In the genomic region with DNA sequence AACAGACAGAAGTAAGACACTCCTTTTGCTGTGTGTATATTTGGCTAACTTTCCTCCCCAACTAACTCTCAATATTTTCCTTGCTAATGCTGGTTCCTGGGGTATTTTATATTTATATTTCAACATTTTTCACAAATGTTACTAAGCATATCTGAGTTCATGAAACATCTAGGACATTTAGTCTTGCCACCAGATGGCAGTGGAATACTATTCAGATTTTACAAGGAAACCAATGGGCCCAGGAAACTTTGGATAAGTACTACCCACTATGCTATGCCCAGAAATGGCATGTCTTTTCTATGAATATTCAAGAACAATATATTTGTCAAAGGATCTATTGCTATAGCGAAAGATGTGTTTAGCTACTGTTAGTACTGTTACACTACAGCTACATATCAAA, we compare ENCODE assay signal across 13 mouse cellular contexts.
DNase-seq lines count a peak whose midpoint lies in the region; ATAC-seq and TF ChIP-seq lines count a peak whose summit lies in the region.
"Had no signal": no experiment of that assay in that cellular context is flagged by ENCODE, and none has a peak within 500 bp of the region (broad histone marks: within the 10 kb centered on the region; RNA-seq: fewer than 3 reads in every experiment).

No protein-coding gene starts in this region.

- ATAC-seq in embryonic facial prominence, embryonic 14.5 days (ENCODE audit: low read depth): no peak
- no peak for ATAC-seq in cerebellum, adult (ENCODE audit: insufficient number of reproducible peaks, low FRiP score, low TSS enrichment)

- H3K4me3 ChIP-seq in layer of hippocampus, adult 2 months: no peak overlapping the region
- H3K4me3 ChIP-seq in CH12.LX (replicated peaks in 1 of 3; ENCODE audit: low read depth in 2 of 3, low read length in 2 of 3, poor library complexity in 1 of 3): no peak overlapping the region
- no peak overlapping the region for H3K4me3 ChIP-seq in embryonic facial prominence, embryonic 14.5 days (ENCODE audit: low read depth, low read length)
- H3K4me3 ChIP-seq: embryonic facial prominence, embryonic 13.5 days; heart, embryonic 15.5 days; midbrain, embryonic 12.5 days had no signal

- H3K9ac ChIP-seq in CH12.LX (ENCODE audit: insufficient read depth, low read depth): no peak overlapping the region
- no peak overlapping the region for H3K9ac ChIP-seq in embryonic facial prominence, embryonic 14.5 days (ENCODE audit: low read depth, low read length)
- H3K9ac ChIP-seq: embryonic facial prominence, embryonic 13.5 days; heart, embryonic 15.5 days; midbrain, embryonic 12.5 days had no signal

- dilution Hi-C loops in CH12.LX (cut with MboI; ENCODE audit: extremely low pct_ligation_motif_present, extremely low pct_unique_long_range_greater_than_20kb, low sequenced_read_pairs): no loop called here

- no peak for TF ChIP-seq POLR2A in CH12.LX (IDR thresholded peaks at IDR 0.05; ENCODE audit: low read depth, low read length)

- TF ChIP-seq CTCF in layer of hippocampus, adult 2 months (conservative IDR thresholded peaks at IDR 0.05): peak; percentile 73
- TF ChIP-seq CTCF in CH12.LX (conservative IDR thresholded peaks at IDR 0.05 in 1 of 2, IDR thresholded peaks at IDR 0.05 in 1 of 2; ENCODE audit: low read depth in 2 of 2, low read length in 2 of 2): peak in 1 of 2 experiments; percentile 73; a peak in 2 of 4 replicates

- no peak overlapping the region for H3K4me2 ChIP-seq in CH12.LX (ENCODE audit: insufficient read depth, low read depth, poor library complexity, severe bottlenecking)
- no peak overlapping the region for H3K4me2 ChIP-seq in embryonic facial prominence, embryonic 14.5 days (ENCODE audit: low read depth, low read length)
- H3K4me2 ChIP-seq: embryonic facial prominence, embryonic 13.5 days; heart, embryonic 15.5 days; liver, embryonic 11.5 days; midbrain, embryonic 12.5 days had no signal

- H3K27me3 ChIP-seq in CH12.LX (replicated peaks): no peaks in the 10 kb centered on the region
- H3K27me3 ChIP-seq in embryonic facial prominence, embryonic 14.5 days (replicated peaks; ENCODE audit: control insufficient read depth, insufficient read depth, low read length): no peaks in the 10 kb centered on the region
- H3K27me3 ChIP-seq: embryonic facial prominence, embryonic 13.5 days; heart, embryonic 15.5 days; midbrain, embryonic 12.5 days had no signal

- TF ChIP-seq RAD21 in CH12.LX (IDR thresholded peaks at IDR 0.05; ENCODE audit: low read depth, low read length): peak; percentile 72

- in situ Hi-C loops in CH12.LX (cut with MboI; ENCODE audit: low pct_ligation_motif_present, low pct_unique_long_range_greater_than_20kb, low sequenced_read_pairs): loop anchor here (25.0 kb wide), 1 partner anchor 375 kb away; no protein-coding TSS in a partner anchor

- H3K9me3 ChIP-seq in CH12.LX (replicated peaks; ENCODE audit: low read length): no peaks in the 10 kb centered on the region
- H3K9me3 ChIP-seq in embryonic facial prominence, embryonic 14.5 days (ENCODE audit: control insufficient read depth, low read length): no peaks in the 10 kb centered on the region
- H3K9me3 ChIP-seq: embryonic facial prominence, embryonic 13.5 days; heart, embryonic 15.5 days; midbrain, embryonic 12.5 days had no signal

- no peak for TF ChIP-seq EP300 in CH12.LX (IDR thresholded peaks at IDR 0.05; ENCODE audit: low read length)

- H3K79me2 ChIP-seq in CH12.LX (replicated peaks; ENCODE audit: control insufficient read depth, extremely low read depth, insufficient read depth, poor library complexity, severe bottlenecking): no peaks in the 10 kb centered on the region

- peak; percentile 7 for DNase-seq in cerebellum, postnatal 10 days
- no peak for DNase-seq in cerebellum, postnatal 36 days
- no peak for DNase-seq in layer of hippocampus, adult 2 months (ENCODE audit: low spot score in 2 of 2)
- no peak for DNase-seq in layer of hippocampus, postnatal 10 days (ENCODE audit: low spot score in 2 of 2)
- DNase-seq in CH12.LX (ENCODE audit: extremely low read depth): peak; percentile 40
- peak; percentile 27 for DNase-seq in embryonic facial prominence, embryonic 14.5 days (ENCODE audit: low spot score)
- DNase-seq in ovary, adult 18-20 months (ENCODE audit: low spot score): no peak
- DNase-seq: cerebellum, adult 11 months had no signal

- no peaks in the 10 kb centered on the region for H3K36me3 ChIP-seq in CH12.LX (replicated peaks in 1 of 2; ENCODE audit: control insufficient read depth in 1 of 2, insufficient read depth in 1 of 2, low read length in 1 of 2)
- no peaks in the 10 kb centered on the region for H3K36me3 ChIP-seq in embryonic facial prominence, embryonic 14.5 days (ENCODE audit: control insufficient read depth, insufficient read depth, low read length)
- H3K36me3 ChIP-seq: embryonic facial prominence, embryonic 13.5 days; heart, embryonic 15.5 days; midbrain, embryonic 12.5 days had no signal

- 87% methylated on average over 1 of the region's 1 CpGs for WGBS in embryonic facial prominence, embryonic 14.5 days

- peaks cover 3 to 13% of the 10 kb centered on the region in 2 experiments; a peak in 3 of 4 replicates for H3K4me1 ChIP-seq in CH12.LX (ENCODE audit: control insufficient read depth in 1 of 2, insufficient read depth in 2 of 2)
- no peaks in the 10 kb centered on the region for H3K4me1 ChIP-seq in embryonic facial prominence, embryonic 14.5 days (ENCODE audit: control insufficient read depth, insufficient read depth, low read length)
- H3K4me1 ChIP-seq: embryonic facial prominence, embryonic 13.5 days; heart, embryonic 15.5 days; midbrain, embryonic 12.5 days had no signal

- no peak overlapping the region for H3K27ac ChIP-seq in layer of hippocampus, adult 2 months
- no peak overlapping the region for H3K27ac ChIP-seq in CH12.LX (ENCODE audit: insufficient read depth, low read depth)
- H3K27ac ChIP-seq in embryonic facial prominence, embryonic 14.5 days (replicated peaks; ENCODE audit: low read depth, low read length): no peak overlapping the region
- H3K27ac ChIP-seq: embryonic facial prominence, embryonic 13.5 days; heart, embryonic 15.5 days; midbrain, embryonic 12.5 days had no signal

TF ChIP-seq in CH12.LX, 34 proteins besides CTCF, POLR2A, EP300 and RAD21:
- TF ChIP-seq MAFK (IDR thresholded peaks at IDR 0.05; ENCODE audit: insufficient replicate concordance, low read length): no peak
- TF ChIP-seq SMC3 (IDR thresholded peaks at IDR 0.05; ENCODE audit: low read depth, low read length): peak; percentile 78

Comparison
In these comparisons a context has a peak if more than half of its experiments do, and no peak if none do; other contexts are left out.
1. DNase-seq: peak in cerebellum, postnatal 10 days (2 of 2), CH12.LX (single experiment) and embryonic facial prominence, embryonic 14.5 days (single experiment); none in cerebellum, postnatal 36 days (0 of 2), layer of hippocampus, adult 2 months (0 of 2), layer of hippocampus, postnatal 10 days (0 of 2) and ovary, adult 18-20 months (single experiment).